Mouse (Mus musculus): ENCODE data around the gene Calr. TPM values are rescaled to one million over a fixed set of nuclear protein-coding genes. Genes with fewer than 3 reads are reported as not detected.

Calr gene
- total RNA-seq, 2 experiments from 2014 or later, result 261 to 677 TPM

GRCm38 (mm10) chr8:84823653-84824052, 23.1 kb downstream of the Calr start:
- peak; percentile 98 for ATAC-seq (replicated peaks; ENCODE audit: low FRiP score, poor library complexity, severe bottlenecking)

- no peak for ATAC-seq (replicated peaks; ENCODE audit: low FRiP score, poor library complexity, severe bottlenecking)
These were observed 24.0 kb downstream of the Calr start, which contains the start of gene Dand5 for GRCm38 (mm10) chr8:84822723-84823122. Dand5 (minus strand) TSS chr8:84822823.

DNA sequence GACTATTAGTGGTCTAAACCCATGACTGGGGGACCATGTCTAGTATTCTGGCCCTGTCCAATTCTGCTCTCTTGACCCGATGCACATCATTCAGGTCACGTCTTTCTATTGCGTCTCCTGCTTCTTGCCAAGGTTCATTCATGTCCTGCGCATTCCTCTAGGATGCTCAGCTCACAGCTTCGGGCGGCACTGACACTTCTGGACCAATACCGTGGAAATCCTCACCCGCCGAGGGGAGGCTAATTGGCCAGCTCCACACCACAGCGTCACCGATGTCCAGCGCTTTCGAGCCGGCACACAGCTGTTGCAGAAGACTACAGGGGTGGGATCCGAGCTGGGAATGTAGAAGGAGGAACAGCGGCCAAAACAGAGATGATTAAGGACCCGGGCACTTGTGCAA, 30.6 kb downstream of the Calr start:
- ATAC-seq (replicated peaks; ENCODE audit: low FRiP score, poor library complexity, severe bottlenecking), result no peak

GRCm38 (mm10) chr8:84815547-84815946, 31.2 kb downstream of the Calr start:
- ATAC-seq (replicated peaks; ENCODE audit: low FRiP score, poor library complexity, severe bottlenecking), result peak; percentile 88

GRCm38 (mm10) chr8:84814555-84815441, 31.9 kb downstream of the Calr start:
- no peak for ATAC-seq (replicated peaks; ENCODE audit: low FRiP score, poor library complexity, severe bottlenecking)

GRCm38 (mm10) chr8:84814240-84814554, 32.5 kb downstream of the Calr start:
- ATAC-seq (replicated peaks; ENCODE audit: low FRiP score, poor library complexity, severe bottlenecking), result no peak

DNA sequence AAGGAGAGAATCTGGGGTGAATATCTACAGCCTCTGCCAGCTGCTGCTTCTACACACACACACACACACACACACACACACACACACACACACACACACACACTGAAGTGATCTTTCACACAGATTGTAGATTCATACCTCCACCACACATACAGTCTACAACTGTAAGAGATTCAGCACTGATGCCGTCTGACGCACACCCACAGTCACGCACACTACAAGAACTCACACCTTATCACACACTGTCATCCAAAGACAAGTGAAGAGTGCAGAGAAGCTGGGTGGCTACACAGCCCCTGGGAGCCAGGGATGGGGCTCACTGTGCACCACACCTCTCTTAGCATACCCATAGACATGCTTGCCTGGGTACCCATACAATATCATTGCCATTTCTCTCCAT, 32.9 kb downstream of the Calr start:
- no peak for ATAC-seq (replicated peaks; ENCODE audit: low FRiP score, poor library complexity, severe bottlenecking)

- peak; percentile 69 for ATAC-seq (replicated peaks; ENCODE audit: low FRiP score, poor library complexity, severe bottlenecking)
These were observed 33.7 kb downstream of the Calr start for GRCm38 (mm10) chr8:84813059-84813458.

DNA sequence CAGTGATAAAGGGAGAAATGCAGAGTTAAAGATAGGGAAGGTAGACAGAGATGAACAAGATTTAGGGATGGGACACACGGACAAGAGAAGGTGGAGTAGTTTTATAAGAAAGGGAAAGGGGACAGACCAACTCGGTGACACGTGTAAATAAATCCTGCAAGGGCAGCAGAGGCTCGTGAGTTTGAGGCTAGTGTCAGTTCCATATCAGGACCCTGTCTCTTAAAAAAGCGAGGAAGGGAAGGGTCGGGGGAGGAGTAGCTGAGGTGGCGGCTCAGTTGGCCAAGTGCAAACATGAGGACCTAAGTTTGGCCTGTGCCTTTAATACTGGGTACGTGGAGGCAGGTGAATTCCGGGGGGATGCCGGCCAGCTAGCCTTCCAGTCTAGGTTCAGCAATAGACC, 35.4 kb downstream of the Calr start:
- ATAC-seq (replicated peaks; ENCODE audit: low FRiP score, poor library complexity, severe bottlenecking), result no peak

DNA sequence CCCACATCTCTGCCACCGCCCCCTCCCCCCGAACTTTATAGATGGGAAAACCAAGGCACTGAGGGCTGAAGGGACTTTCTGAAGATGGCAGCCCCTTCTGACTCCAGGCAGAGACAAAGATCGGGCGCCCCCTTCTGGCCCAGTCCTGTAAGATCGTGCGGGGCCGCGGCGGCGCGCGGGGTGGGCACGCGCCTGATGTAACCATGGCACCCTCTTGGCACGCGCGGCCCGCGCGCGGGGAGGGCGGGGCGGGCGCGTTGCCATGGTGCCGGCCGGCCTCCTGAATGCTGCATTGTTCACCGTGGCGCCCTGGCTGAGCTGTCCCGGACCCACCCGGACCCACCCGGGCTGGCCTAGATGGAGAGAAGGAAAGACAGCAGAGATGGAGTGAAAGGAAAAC, 35.8 kb downstream of the Calr start:
- peak; percentile 78 for ATAC-seq (replicated peaks; ENCODE audit: low FRiP score, poor library complexity, severe bottlenecking)

GRCm38 (mm10) chr8:84809941-84810280, 36.8 kb downstream of the Calr start:
- ATAC-seq (replicated peaks; ENCODE audit: low FRiP score, poor library complexity, severe bottlenecking), result no peak

DNA sequence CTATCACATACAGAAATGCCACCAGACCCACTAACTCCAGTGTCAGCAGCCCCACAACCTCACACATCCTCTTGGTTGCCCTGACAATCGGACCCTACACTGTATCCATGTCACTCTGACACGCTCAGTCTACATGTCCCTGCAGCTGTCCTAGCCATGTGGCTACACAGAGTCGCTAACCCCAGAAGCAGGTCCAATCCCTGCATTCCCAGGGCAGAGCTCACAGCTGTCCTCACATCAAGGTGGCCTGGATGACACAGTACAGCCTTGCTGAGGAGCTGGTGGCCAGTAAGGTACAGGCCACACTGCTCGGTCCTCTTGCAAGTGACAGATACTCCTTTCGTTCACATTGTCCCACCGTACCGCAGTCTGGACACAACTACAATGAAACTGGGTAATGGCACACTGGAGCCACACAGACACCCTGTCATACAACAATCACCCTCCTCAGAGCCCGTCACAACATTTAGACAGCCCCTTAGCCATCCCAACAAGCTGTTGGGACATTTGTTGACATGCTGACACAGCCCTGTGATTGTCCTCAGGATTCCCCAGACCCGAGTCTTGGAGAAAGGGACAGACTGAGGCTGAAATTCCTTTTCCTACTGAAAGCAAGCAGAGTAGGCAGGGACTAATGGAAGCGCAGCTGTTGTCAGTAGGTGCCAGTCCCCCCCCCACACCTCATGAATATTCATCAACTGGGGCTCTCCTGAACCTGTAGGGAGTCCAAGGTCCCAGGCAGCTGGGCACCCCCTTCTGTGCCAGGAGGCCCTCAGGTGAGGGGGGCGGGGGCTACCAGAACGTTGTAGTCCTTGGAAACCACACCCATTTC, 37.4 kb downstream of the Calr start:
- no peak for ATAC-seq (replicated peaks; ENCODE audit: low FRiP score, poor library complexity, severe bottlenecking)

DNA sequence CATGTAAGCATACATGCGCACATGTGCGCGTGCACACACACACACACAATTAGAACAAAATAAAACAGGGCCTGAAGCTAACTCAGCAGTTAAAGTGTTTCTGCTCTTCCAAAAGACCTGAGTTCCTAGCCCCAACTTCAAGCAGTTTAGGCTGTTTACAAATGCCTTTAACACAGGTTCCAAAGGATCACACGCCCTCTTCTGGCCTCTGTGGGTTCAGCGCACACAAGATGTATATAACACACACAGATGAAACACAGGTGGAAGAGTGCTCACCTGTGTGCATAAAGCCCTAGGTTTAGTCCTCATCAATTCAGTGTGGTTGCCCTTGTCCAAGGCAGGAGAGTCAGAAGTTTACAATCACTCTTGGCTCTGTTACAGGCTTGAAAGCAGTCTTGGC, 40.7 kb downstream of the Calr start:
- ATAC-seq (replicated peaks; ENCODE audit: low FRiP score, poor library complexity, severe bottlenecking), result no peak

GRCm38 (mm10) chr8:84799999-84800831, 46.5 kb downstream of the Calr start, which contains the start of gene Nfix:
Nfix (minus strand) TSS chr8:84800344.
- peak; percentile 25 for ATAC-seq (replicated peaks; ENCODE audit: low FRiP score, poor library complexity, severe bottlenecking)

- peak; percentile 76 for ATAC-seq (replicated peaks; ENCODE audit: low FRiP score, poor library complexity, severe bottlenecking)
These were observed 47.4 kb downstream of the Calr start for GRCm38 (mm10) chr8:84799136-84799931.

DNA sequence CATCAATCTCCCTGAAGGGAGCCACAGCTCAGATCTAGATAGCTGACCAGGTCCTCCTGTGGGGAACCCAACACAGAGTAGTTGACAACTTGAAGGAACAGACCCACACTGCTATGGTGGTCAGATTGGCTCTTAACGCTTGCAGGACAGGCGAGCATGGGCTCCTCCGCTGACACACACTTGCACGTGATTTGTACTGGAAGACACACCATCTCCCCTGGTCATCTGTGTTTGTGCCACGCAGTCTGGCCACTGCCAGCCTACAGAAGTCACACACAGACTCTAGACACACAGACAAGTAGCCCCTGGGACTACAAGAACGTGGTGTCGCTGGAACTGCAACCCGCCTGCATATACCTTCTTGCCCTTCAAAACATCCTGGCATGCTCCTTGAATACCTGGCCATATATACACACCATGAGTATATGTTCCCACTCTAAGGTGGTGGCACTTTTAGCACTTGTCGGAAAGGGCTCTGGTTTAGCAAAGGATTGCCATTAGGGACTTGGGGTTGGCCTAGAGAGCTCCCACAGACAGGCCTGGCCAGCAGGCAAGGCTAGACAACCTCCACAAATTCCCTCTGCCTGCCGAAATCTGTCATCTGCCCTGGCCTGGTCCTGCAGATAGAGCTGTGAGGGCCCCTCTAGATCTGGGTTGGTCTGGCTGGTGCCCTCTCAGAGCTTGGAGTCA, 48.1 kb downstream of the Calr start:
- ATAC-seq (replicated peaks; ENCODE audit: low FRiP score, poor library complexity, severe bottlenecking), result no peak

DNA sequence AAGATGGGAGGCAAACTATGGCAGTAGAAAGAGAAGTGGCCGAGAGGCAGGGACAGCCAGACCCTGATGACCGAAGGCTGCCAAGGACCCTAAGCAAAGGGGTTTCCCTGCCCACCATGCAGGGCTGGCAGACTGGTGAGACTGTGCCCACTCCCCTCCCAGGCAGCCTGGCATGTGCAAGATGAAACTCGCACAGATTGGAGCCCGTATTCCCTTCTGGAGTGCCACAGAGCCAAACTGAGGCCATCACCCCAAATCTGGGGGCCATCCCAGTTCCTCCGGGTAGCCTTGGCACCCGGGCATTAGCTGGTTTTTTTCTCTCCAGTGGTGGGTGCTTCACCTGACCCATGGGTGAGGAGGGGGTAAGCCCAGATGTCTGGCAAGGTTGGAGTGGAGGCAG, 48.8 kb downstream of the Calr start:
- no peak for ATAC-seq (replicated peaks; ENCODE audit: low FRiP score, poor library complexity, severe bottlenecking)

DNA sequence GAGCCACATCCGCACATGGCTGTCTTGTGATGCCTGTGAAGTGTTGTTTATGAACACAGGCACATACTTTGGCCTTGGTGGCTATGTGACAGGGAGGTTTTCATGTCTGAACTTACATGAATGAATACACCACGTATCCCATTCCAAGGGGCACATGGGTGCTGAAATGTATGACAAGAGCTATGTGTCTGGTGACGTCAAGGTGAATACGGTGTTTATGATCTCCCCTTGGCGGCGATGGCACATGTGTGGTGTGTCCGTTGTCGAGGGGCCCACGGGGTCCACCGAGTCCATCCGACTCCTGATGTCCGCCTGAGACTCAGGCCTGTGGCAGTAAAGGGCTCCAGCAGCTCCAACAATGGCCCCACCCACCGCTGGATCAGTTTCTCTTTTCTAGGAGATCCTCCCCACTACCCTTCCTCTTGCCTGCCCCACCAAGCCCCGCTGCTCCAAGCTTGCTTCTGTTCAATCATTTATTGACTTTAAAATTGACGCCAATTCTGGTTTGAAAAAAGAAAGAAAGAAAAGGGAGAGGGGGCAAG, 49.4 kb downstream of the Calr start:
- no peak for ATAC-seq (replicated peaks; ENCODE audit: low FRiP score, poor library complexity, severe bottlenecking)

DNA sequence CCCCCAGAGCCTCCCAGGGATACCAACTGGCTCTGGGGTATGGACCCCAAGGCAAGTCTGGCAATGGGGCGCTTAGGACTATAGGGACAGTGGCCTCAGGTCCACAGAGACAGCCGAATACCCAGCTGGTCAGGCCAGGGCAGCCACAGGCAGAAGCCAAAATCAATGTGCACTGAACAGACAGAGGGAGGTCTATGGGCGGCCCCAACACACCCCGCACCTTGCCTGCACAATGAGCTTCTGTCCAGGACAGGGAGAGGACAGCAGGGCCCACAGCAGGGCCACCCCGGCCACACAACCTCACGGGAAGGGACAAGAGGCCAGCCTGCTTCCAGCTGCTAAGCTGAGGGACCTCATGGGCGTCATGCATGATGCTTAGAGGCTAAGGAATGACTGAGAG, 52.2 kb downstream of the Calr start:
- no peak for ATAC-seq (replicated peaks; ENCODE audit: low FRiP score, poor library complexity, severe bottlenecking)
